Mouse (Mus musculus) gastrocnemius, postnatal 4 days (tissue): ENCODE results near the gene Cog3. TPM values are rescaled to one million over a fixed set of nuclear protein-coding genes. Genes with fewer than 3 reads are reported as not detected.

Source experiments
- DNase-seq, 2 experiments: peaks; one replicate each; pipeline ENCODE4 v3.0.0; 2021 to 2022; ENCODE audit warnings: low spot score in 2 of 2, mixed read lengths in 2 of 2
- total RNA-seq, 2 experiments: library from RNA; stranded (reverse); gene quantifications; 2 replicates each; pipeline ENCODE4 v1.2.3; 2021

Gene Cog3
- total RNA-seq, 2 experiments from 2014 or later, result 18.0 to 18.3 TPM

- DNase-seq, result peak in 1 of 2 experiments; percentile 20
These were observed 6.9 kb upstream of the Cog3 start for GRCm38 (mm10) chr14:75761028-75761805.

GRCm38 (mm10) chr14:75758401-75758800, 4.1 kb upstream of the Cog3 start:
- DNase-seq, result no peak

- DNase-seq, result no peak
These were observed 3.5 kb upstream of the Cog3 start for GRCm38 (mm10) chr14:75757821-75758220.

GRCm38 (mm10) chr14:75756971-75757370, 2.7 kb upstream of the Cog3 start:
- DNase-seq, result no peak

- DNase-seq, result no peak
These were observed 1.1 kb downstream of the Cog3 start for GRCm38 (mm10) chr14:75753206-75753605.

GRCm38 (mm10) chr14:75751040-75751439, 3.3 kb downstream of the Cog3 start:
- no peak for DNase-seq

GRCm38 (mm10) chr14:75749123-75749522, 5.2 kb downstream of the Cog3 start:
- DNase-seq, result no peak

GRCm38 (mm10) chr14:75747960-75748359, 6.4 kb downstream of the Cog3 start:
- DNase-seq, result no peak

GRCm38 (mm10) chr14:75741904-75742303, 12.4 kb downstream of the Cog3 start:
- no peak for DNase-seq

- no peak for DNase-seq
These were observed 18.7 kb downstream of the Cog3 start for GRCm38 (mm10) chr14:75735597-75735996.

GRCm38 (mm10) chr14:75732631-75733030, 21.7 kb downstream of the Cog3 start:
- no peak for DNase-seq

GRCm38 (mm10) chr14:75731361-75731760, 23.0 kb downstream of the Cog3 start:
- DNase-seq, result no peak

GRCm38 (mm10) chr14:75728111-75728510, 26.2 kb downstream of the Cog3 start:
- no peak for DNase-seq

- no peak for DNase-seq
These were observed 27.3 kb downstream of the Cog3 start for GRCm38 (mm10) chr14:75727046-75727445.

GRCm38 (mm10) chr14:75722816-75723215, 31.5 kb downstream of the Cog3 start:
- DNase-seq, result no peak

GRCm38 (mm10) chr14:75721977-75722563, 32.2 kb downstream of the Cog3 start:
- no peak for DNase-seq

GRCm38 (mm10) chr14:75720121-75720520, 34.2 kb downstream of the Cog3 start:
- no peak for DNase-seq

- DNase-seq, result no peak
These were observed 37.9 kb downstream of the Cog3 start for GRCm38 (mm10) chr14:75716410-75716809.

GRCm38 (mm10) chr14:75713661-75714060, 40.7 kb downstream of the Cog3 start:
- DNase-seq, result no peak

- no peak for DNase-seq
These were observed 41.6 kb downstream of the Cog3 start for GRCm38 (mm10) chr14:75712687-75713086.

GRCm38 (mm10) chr14:75711731-75712130, 42.6 kb downstream of the Cog3 start:
- DNase-seq, result no peak

GRCm38 (mm10) chr14:75708986-75709385, 45.3 kb downstream of the Cog3 start:
- DNase-seq, result no peak

- DNase-seq, result no peak
These were observed 46.5 kb downstream of the Cog3 start for GRCm38 (mm10) chr14:75707771-75708170.
